15 mouse cellular contexts compared by ENCODE assay signal in genomic region chr10:25633058-25633614, GRCm38 (mm10).
DNase-seq lines count a peak whose midpoint lies in the region; ATAC-seq lines count a peak whose summit lies in the region.
"Had no signal": no experiment of that assay in that cellular context is flagged by ENCODE, and none has a peak within 500 bp of the region (broad histone marks: within the 10 kb centered on the region; RNA-seq: fewer than 3 reads in every experiment).

No protein-coding gene starts in this region.

- H3K4me1 ChIP-seq in forebrain, embryonic 15.5 days: peaks cover 11% of the 10 kb centered on the region
- H3K4me1 ChIP-seq in forebrain, embryonic 10.5 days: no peaks in the 10 kb centered on the region
- H3K4me1 ChIP-seq in limb, embryonic 12.5 days (replicated peaks): no peaks in the 10 kb centered on the region
- no peaks in the 10 kb centered on the region for H3K4me1 ChIP-seq in limb, embryonic 10.5 days
- H3K4me1 ChIP-seq in neural tube, embryonic 14.5 days (ENCODE audit: control insufficient read depth, insufficient read depth, low read length): no peaks in the 10 kb centered on the region
- H3K4me1 ChIP-seq: liver, embryonic 13.5 days had no signal

- H3K27ac ChIP-seq in forebrain, embryonic 15.5 days (replicated peaks): no peak overlapping the region
- no peak overlapping the region for H3K27ac ChIP-seq in forebrain, embryonic 10.5 days
- H3K27ac ChIP-seq in limb, embryonic 12.5 days: no peak overlapping the region
- no peak overlapping the region for H3K27ac ChIP-seq in limb, embryonic 10.5 days
- no peak overlapping the region for H3K27ac ChIP-seq in neural tube, embryonic 14.5 days (ENCODE audit: low read depth, low read length)
- H3K27ac ChIP-seq: heart, adult 2 months; kidney, embryonic 15.5 days; liver, embryonic 13.5 days had no signal

- DNase-seq in forebrain, embryonic 10.5 days (ENCODE audit: extremely low spot score, low spot score): no peak
- no peak for DNase-seq in limb, embryonic 10.5 days (ENCODE audit: low spot score)
- peak; percentile 32 for DNase-seq in fibroblast of lung, adult 2 months (ENCODE audit: low read depth)
- no peak for DNase-seq in thymus, postnatal 14 days
- DNase-seq in urinary bladder, postnatal 36 days (ENCODE audit: low spot score in 2 of 2): no peak
- DNase-seq: B cell, adult 2 months; cerebellum, postnatal 10 days; heart, adult 2 months; liver, embryonic 13.5 days had no signal

- H3K4me3 ChIP-seq in forebrain, embryonic 15.5 days: no peak overlapping the region
- H3K4me3 ChIP-seq in forebrain, embryonic 10.5 days: no peak overlapping the region
- no peak overlapping the region for H3K4me3 ChIP-seq in limb, embryonic 12.5 days (replicated peaks)
- H3K4me3 ChIP-seq in limb, embryonic 10.5 days: no peak overlapping the region
- no peak overlapping the region for H3K4me3 ChIP-seq in neural tube, embryonic 14.5 days (ENCODE audit: low read depth, low read length)
- H3K4me3 ChIP-seq: erythroblast, embryonic 14.5 days; heart, adult 2 months; kidney, embryonic 15.5 days; liver, embryonic 13.5 days had no signal

- H3K27me3 ChIP-seq in forebrain, embryonic 15.5 days: no peaks in the 10 kb centered on the region
- no peaks in the 10 kb centered on the region for H3K27me3 ChIP-seq in forebrain, embryonic 10.5 days (ENCODE audit: poor library complexity, severe bottlenecking)
- no peaks in the 10 kb centered on the region for H3K27me3 ChIP-seq in limb, embryonic 12.5 days
- H3K27me3 ChIP-seq in limb, embryonic 10.5 days (ENCODE audit: low read depth, poor library complexity, severe bottlenecking): no peaks in the 10 kb centered on the region
- H3K27me3 ChIP-seq in neural tube, embryonic 14.5 days (ENCODE audit: control insufficient read depth, insufficient read depth, low read length): no peaks in the 10 kb centered on the region
- H3K27me3 ChIP-seq: kidney, embryonic 15.5 days; liver, embryonic 13.5 days had no signal

- no peaks in the 10 kb centered on the region for H3K9me3 ChIP-seq in forebrain, embryonic 15.5 days
- H3K9me3 ChIP-seq in forebrain, embryonic 10.5 days: no peaks in the 10 kb centered on the region
- H3K9me3 ChIP-seq in limb, embryonic 12.5 days: no peaks in the 10 kb centered on the region
- H3K9me3 ChIP-seq in limb, embryonic 10.5 days (replicated peaks): no peaks in the 10 kb centered on the region
- H3K9me3 ChIP-seq in neural tube, embryonic 14.5 days (ENCODE audit: control insufficient read depth, low read length): no peaks in the 10 kb centered on the region
- H3K9me3 ChIP-seq: kidney, embryonic 15.5 days; liver, embryonic 13.5 days had no signal

- no peak overlapping the region for H3K9ac ChIP-seq in forebrain, embryonic 15.5 days (replicated peaks)
- no peak overlapping the region for H3K9ac ChIP-seq in limb, embryonic 12.5 days (replicated peaks)
- H3K9ac ChIP-seq in neural tube, embryonic 14.5 days (replicated peaks; ENCODE audit: low read depth, low read length): no peak overlapping the region
- H3K9ac ChIP-seq: kidney, embryonic 15.5 days; liver, embryonic 13.5 days had no signal

- H3K4me2 ChIP-seq in forebrain, embryonic 15.5 days (replicated peaks): no peak overlapping the region
- H3K4me2 ChIP-seq in limb, embryonic 12.5 days: no peak overlapping the region
- H3K4me2 ChIP-seq in neural tube, embryonic 14.5 days (ENCODE audit: low read depth, low read length): no peak overlapping the region
- H3K4me2 ChIP-seq: kidney, embryonic 15.5 days; liver, embryonic 13.5 days had no signal

- peak; percentile 87 for ATAC-seq in forebrain, embryonic 15.5 days (replicated peaks)
- peak; percentile 42; the same call in 1 of the 2 replicates for ATAC-seq in limb, embryonic 12.5 days (ENCODE audit: insufficient number of reproducible peaks, insufficient read depth, low FRiP score, low TSS enrichment, low read depth)
- ATAC-seq in neural tube, embryonic 14.5 days (ENCODE audit: low read depth): peak; percentile 84
- ATAC-seq: lung, postnatal 0 days had no signal

- no peaks in the 10 kb centered on the region for H3K36me3 ChIP-seq in forebrain, embryonic 15.5 days
- H3K36me3 ChIP-seq in forebrain, embryonic 10.5 days (replicated peaks): no peaks in the 10 kb centered on the region
- no peaks in the 10 kb centered on the region for H3K36me3 ChIP-seq in limb, embryonic 12.5 days
- H3K36me3 ChIP-seq in limb, embryonic 10.5 days: no peaks in the 10 kb centered on the region
- H3K36me3 ChIP-seq in neural tube, embryonic 14.5 days (ENCODE audit: control insufficient read depth, insufficient read depth, low read length): no peaks in the 10 kb centered on the region
- H3K36me3 ChIP-seq: kidney, embryonic 15.5 days; liver, embryonic 13.5 days had no signal

- 26% methylated on average over 4 of the region's 4 CpGs for WGBS in forebrain, embryonic 15.5 days
- 92% methylated on average over 4 of the region's 4 CpGs for WGBS in forebrain, embryonic 10.5 days
- WGBS in limb, embryonic 12.5 days: 52% methylated on average over 4 of the region's 4 CpGs
- 92% methylated on average over 4 of the region's 4 CpGs for WGBS in limb, embryonic 10.5 days
- 38% methylated on average over 4 of the region's 4 CpGs for WGBS in neural tube, embryonic 14.5 days
